Comparison of ENCODE assay signal across 9 mouse cellular contexts in genomic region chr8:108867482-108868258, GRCm38 (mm10).
DNase-seq lines count a peak whose midpoint lies in the region; ATAC-seq and TF ChIP-seq lines count a peak whose summit lies in the region.
"Had no signal": no experiment of that assay in that cellular context is flagged by ENCODE, and none has a peak within 500 bp of the region (broad histone marks: within the 10 kb centered on the region; RNA-seq: fewer than 3 reads in every experiment).

No protein-coding gene starts in this region.

- 76% methylated on average over 13 of the region's 13 CpGs for WGBS in forebrain, embryonic 10.5 days
- 79% methylated on average over 13 of the region's 13 CpGs for WGBS in forebrain, postnatal 0 days
- WGBS in embryonic facial prominence, embryonic 15.5 days = 62% methylated on average over 13 of the region's 13 CpGs

- ATAC-seq in forebrain, postnatal 0 days = no peak
- ATAC-seq in embryonic facial prominence, embryonic 15.5 days (ENCODE audit: insufficient number of reproducible peaks, low FRiP score, low TSS enrichment, low read depth) = peak; percentile 30; the same call in 1 of the 2 replicates

- no peak for DNase-seq in forebrain, embryonic 10.5 days (ENCODE audit: extremely low spot score, low spot score)
- no peak for DNase-seq in forebrain, postnatal 0 days
- DNase-seq in kidney, postnatal 25 days = peak; percentile 20 to 65
- DNase-seq in lung, postnatal 25 days (ENCODE audit: low spot score) = peak; percentile 75
- no peak for DNase-seq in testis, postnatal 10 days (ENCODE audit: low spot score)
- no peak for DNase-seq in thymus, postnatal 4 days
- DNase-seq in cerebellum, adult 11-12 months = no peak

- no peak overlapping the region for H3K4me3 ChIP-seq in forebrain, embryonic 10.5 days
- no peak overlapping the region for H3K4me3 ChIP-seq in forebrain, postnatal 0 days (ENCODE audit: low read depth, low read length)
- H3K4me3 ChIP-seq in embryonic facial prominence, embryonic 15.5 days (replicated peaks) = no peak overlapping the region
- H3K4me3 ChIP-seq: neural tube, embryonic 13.5 days had no signal

- H3K9ac ChIP-seq in forebrain, postnatal 0 days = no peak overlapping the region
- H3K9ac ChIP-seq in embryonic facial prominence, embryonic 15.5 days = no peak overlapping the region
- H3K9ac ChIP-seq: neural tube, embryonic 13.5 days had no signal

- no peaks in the 10 kb centered on the region for H3K9me3 ChIP-seq in forebrain, embryonic 10.5 days
- H3K9me3 ChIP-seq in forebrain, postnatal 0 days (ENCODE audit: low read length) = no peaks in the 10 kb centered on the region
- H3K9me3 ChIP-seq in embryonic facial prominence, embryonic 15.5 days (replicated peaks) = no peaks in the 10 kb centered on the region
- H3K9me3 ChIP-seq: neural tube, embryonic 13.5 days had no signal

- H3K36me3 ChIP-seq in forebrain, embryonic 10.5 days (replicated peaks) = peaks cover 15% of the 10 kb centered on the region
- H3K36me3 ChIP-seq in forebrain, postnatal 0 days (ENCODE audit: insufficient read depth) = no peaks in the 10 kb centered on the region
- no peaks in the 10 kb centered on the region for H3K36me3 ChIP-seq in embryonic facial prominence, embryonic 15.5 days
- H3K36me3 ChIP-seq: neural tube, embryonic 13.5 days had no signal

- TF ChIP-seq CTCF in forebrain, postnatal 0 days (IDR thresholded peaks at IDR 0.05; ENCODE audit: low read depth) = no peak

- H3K27ac ChIP-seq in forebrain, embryonic 10.5 days = 0 out of 2 replicates have a peak overlapping the region, but pooled peaks have one; percentile 4
- H3K27ac ChIP-seq in forebrain, postnatal 0 days (ENCODE audit: low read depth, low read length) = no peak overlapping the region
- no peak overlapping the region for H3K27ac ChIP-seq in embryonic facial prominence, embryonic 15.5 days (replicated peaks)
- H3K27ac ChIP-seq: neural tube, embryonic 13.5 days had no signal

- H3K27me3 ChIP-seq in forebrain, embryonic 10.5 days (ENCODE audit: poor library complexity, severe bottlenecking) = no peaks in the 10 kb centered on the region
- no peaks in the 10 kb centered on the region for H3K27me3 ChIP-seq in forebrain, postnatal 0 days (ENCODE audit: insufficient read depth, low read length)
- H3K27me3 ChIP-seq in embryonic facial prominence, embryonic 15.5 days = no peaks in the 10 kb centered on the region
- H3K27me3 ChIP-seq: neural tube, embryonic 13.5 days had no signal

- H3K4me1 ChIP-seq in forebrain, embryonic 10.5 days = peaks cover 38% of the 10 kb centered on the region
- peaks cover 7% of the 10 kb centered on the region; the same call in 1 of the 2 replicates for H3K4me1 ChIP-seq in forebrain, postnatal 0 days (ENCODE audit: insufficient read depth)
- H3K4me1 ChIP-seq in embryonic facial prominence, embryonic 15.5 days = peaks cover 25% of the 10 kb centered on the region; the same call in 1 of the 2 replicates

- no peak overlapping the region for H3K4me2 ChIP-seq in forebrain, postnatal 0 days (ENCODE audit: low read depth)
- no peak overlapping the region for H3K4me2 ChIP-seq in embryonic facial prominence, embryonic 15.5 days (replicated peaks)
- H3K4me2 ChIP-seq: neural tube, embryonic 13.5 days had no signal

Comparison
In these comparisons a context has a peak if more than half of its experiments do, and no peak if none do; other contexts are left out.
1. DNase-seq: peak in kidney, postnatal 25 days (2 of 2) and lung, postnatal 25 days (single experiment); none in forebrain, embryonic 10.5 days (single experiment), forebrain, postnatal 0 days (single experiment), testis, postnatal 10 days (single experiment), thymus, postnatal 4 days (single experiment) and cerebellum, adult 11-12 months (single experiment).